Mouse (Mus musculus) thymus, postnatal 36 days (tissue): Measurements from ENCODE around the gene Evc.

Experiments used
- DNase-seq, 2 experiments: peaks; one replicate each; pipeline ENCODE4 v3.0.0; 2022; ENCODE audit warnings: mixed read lengths in 2 of 2

The Evc gene

GRCm38 (mm10) chr5:37240550-37240949 is 96.1 kb downstream of the Evc start:
- no peak for DNase-seq
